Mouse (Mus musculus): ENCODE results near the gene Ero1lb.
A peak's percentile ranks its signal among the peaks of the same experiment; 100 is the strongest.

The Ero1lb gene

GRCm38 (mm10) chr13:12565621-12566390 lies at the start of gene Ero1lb:
TSS of gene Ero1lb (plus strand) at chr13:12565874.
- DNase-seq = peak; percentile 100

GRCm38 (mm10) chr13:12519371-12519770 lies 46.3 kb upstream of the Ero1lb start:
- peak; percentile 77 for DNase-seq

- DNase-seq = peak; percentile 62
These were observed 45.6 kb upstream of the Ero1lb start, which contains the start of gene Edaradd for GRCm38 (mm10) chr13:12519955-12520584. TSS of gene Edaradd (minus strand) at chr13:12520438.

GRCm38 (mm10) chr13:12522346-12522745 lies 43.3 kb upstream of the Ero1lb start:
- DNase-seq = no peak

- DNase-seq = no peak
These were observed 40.0 kb upstream of the Ero1lb start for GRCm38 (mm10) chr13:12525678-12526077.

DNA sequence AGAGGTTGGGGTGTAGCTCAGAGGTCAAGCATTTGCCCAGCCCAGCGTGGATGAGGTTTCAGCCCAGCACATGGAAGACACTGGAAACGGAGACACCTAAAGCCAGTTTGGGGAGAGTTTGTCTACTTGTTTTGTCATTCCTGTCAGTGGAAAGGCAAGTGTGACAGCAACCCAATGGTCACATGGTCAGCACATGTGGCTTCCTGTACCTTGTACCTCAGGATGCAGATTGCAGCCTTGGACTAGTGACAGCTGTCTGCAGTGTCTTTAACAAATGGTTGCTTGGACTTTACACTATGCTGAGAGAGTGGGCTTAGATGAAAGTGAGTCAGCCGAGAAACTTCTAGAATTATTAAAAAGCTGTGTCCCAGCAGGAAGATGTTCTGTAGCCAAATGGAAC lies 31.0 kb upstream of the Ero1lb start:
- DNase-seq = no peak

GRCm38 (mm10) chr13:12537971-12538370 lies 27.7 kb upstream of the Ero1lb start:
- peak; percentile 82 for DNase-seq

DNA sequence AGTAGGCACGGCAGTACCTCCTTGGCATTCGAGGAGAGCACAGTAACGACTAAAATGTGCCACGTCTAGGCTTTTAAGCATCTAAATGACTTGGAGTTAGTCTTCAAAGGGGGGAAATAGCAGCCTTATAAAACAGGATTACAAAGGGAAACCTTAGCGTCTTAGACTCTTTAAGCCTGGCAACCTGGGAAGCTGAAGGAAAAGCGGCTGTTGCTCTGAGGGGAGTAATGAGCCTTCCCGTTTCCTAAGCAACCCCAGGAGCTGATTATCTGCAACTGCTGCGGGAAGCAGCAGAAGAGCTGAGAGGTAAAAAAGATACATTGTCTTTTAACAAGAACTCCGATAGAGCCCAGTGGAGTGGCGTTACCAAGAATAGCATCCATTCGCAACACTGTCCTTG lies 26.0 kb upstream of the Ero1lb start:
- no peak for DNase-seq

DNA sequence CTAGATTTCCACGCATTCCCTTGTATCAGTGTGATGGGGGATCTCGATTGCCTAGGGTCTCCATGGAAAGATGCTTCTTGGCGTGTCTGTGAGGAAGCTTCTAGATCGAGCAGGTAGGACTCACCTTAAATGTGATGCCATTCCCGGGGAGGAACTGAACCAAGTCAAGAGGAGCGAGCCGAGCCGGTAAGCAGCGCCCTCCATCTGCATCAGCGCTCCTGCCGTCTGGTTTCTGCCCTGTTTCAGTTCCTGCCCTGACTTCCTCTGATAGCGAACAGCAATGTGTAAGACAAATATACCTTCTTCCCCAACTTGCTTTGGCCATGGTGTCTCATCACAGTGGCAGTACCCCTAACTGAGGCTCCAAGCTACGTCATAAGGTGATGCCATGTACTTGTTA lies 25.6 kb upstream of the Ero1lb start:
- no peak for DNase-seq

DNA sequence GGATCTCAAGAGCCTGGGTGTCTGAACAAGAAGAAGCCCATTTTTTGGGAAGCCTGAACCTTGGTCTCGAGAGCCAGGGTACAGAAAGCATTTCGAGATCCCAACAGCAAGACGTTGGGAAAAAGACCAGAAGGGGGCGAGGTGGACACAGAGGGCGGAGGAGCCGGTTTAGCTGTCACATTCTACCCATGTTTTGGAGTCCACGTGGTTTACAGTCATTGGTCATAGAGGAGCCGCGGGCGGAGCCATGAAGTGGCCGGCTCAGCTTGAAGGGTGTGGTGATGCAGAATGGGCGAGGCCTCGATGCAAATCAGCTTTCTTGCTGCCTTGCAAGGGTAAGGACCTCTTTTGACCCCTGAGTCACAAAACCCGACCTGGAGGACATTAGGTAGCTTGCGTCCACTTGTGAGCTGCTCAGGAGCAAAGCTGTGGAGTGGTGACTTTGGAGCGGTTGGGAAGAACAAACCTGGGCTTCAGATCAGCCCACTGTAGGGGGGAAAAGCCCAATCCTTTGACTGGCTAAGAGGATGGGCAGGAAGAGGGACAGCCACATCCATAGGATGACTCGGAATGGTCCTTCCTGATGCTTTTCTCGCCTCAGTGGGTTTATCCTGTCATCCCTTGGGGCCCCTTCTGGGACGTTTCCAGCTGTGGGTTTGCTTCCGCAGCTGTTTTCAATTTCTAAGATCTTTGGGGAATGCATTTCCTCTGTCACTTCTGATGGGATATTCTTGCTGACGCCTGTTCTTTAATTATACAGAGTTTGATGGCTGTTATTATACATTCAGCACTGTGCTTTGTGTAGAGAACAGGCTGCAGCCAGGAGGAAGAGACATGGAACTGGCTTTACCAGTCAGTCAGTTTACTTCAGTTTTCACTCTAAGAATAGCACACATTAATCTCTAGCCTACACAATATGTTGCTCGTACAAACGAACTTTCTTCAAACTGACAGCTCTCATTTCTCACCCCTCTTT lies 23.4 kb upstream of the Ero1lb start:
- DNase-seq = peak; percentile 46

DNA sequence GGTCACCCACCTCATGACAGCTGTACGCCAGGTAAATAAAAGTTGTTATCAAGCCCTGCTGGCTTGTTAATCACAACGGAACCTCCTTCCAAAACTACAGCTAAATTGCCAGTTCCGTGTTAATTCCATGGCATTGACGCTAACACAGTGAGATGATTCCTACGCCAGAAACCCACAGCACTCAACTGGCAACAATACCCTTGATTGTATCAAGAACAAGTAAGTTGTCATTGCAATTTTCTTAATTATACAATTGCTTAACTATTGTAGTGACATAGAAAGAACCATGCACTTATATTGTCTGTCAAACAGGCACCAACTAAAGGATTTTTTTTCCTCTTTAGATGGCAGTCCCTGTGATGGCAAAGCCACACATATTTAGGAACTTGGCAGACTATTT lies 22.4 kb upstream of the Ero1lb start:
- DNase-seq = no peak

DNA sequence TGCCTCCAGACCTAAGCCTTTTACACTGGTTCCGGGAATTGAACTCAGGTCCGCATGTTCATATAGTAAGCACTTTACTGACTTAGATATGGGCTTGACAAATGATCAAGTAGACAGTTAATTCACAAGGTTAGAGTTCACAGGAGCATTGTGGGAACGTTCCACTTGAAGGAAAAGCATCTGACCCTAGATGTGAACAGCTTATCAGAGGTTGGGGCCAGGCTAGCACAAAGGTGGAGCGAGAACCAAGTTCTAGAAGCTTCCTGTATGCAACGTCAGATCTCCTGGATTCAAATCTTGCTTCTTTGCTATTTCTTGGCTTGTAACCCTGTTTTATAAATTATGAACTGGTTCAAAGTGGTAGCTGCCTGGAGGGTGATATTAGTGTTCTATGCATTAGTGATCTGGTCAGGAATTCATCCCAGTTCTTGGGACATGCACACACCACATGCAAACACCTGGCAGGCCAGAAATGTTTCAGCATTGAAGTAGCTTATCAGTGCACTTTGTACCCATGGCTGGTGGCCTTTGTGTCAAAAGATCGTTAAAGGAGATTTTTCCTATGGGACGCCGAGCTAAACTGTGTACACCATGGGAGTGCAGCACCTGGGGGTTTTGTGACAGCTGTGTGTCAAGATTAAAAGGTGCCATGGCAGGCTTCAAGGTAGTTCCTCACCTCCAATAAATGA lies 21.6 kb upstream of the Ero1lb start:
- DNase-seq = no peak

- no peak for DNase-seq
These were observed 11.5 kb upstream of the Ero1lb start for GRCm38 (mm10) chr13:12554211-12554610.

- DNase-seq = no peak
These were observed 6.6 kb upstream of the Ero1lb start for GRCm38 (mm10) chr13:12559044-12559443.

DNA sequence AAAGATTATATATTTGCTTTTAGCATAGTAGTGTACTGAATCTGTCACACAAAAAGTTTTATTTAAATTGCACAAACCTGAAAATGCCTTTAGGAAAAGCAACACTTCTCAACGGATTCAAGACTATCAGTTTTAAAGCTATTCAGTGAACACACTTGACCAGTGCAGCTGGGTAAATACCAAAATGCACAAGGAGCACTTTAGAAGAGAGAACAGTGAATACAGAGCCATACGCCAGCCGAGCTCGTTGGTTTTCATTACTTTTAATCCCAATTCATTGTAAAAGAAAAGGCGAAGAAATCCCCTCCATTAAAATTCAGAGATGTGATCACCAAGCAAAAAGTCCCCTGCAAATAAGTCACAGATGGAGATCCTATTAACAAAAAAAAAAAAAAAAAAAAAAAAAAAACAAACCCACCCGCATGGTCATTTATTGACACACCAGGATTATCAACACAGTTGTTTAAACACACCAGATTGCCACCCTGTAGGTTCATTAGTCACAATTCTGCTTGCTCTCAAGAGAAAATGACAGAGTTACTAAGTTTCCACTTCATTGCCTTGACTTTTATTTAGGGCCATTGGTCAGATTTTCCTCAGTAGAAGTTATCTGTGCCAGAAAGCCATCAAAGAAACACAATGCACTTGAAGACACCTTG lies 6.1 kb upstream of the Ero1lb start:
- DNase-seq = no peak

DNA sequence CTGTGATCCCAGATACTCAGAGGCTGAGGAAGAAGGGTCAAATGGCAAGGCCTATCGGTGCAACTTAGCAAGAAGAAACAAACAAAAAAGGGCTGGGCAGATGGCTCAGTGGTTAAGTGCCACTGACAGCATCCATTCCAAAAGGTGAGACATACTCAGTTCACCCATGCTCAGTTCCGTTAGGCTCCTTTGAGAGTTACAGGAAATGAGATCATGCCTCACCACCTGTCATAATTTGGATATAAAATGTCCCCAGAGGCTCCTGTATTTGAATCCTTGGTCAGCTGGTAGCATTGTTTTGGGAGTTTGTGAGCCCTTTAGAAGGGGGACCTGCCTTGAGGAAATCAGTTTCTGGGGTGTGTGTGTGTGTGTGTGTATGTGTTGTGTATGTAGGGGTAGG lies 3.9 kb upstream of the Ero1lb start:
- DNase-seq = no peak

DNA sequence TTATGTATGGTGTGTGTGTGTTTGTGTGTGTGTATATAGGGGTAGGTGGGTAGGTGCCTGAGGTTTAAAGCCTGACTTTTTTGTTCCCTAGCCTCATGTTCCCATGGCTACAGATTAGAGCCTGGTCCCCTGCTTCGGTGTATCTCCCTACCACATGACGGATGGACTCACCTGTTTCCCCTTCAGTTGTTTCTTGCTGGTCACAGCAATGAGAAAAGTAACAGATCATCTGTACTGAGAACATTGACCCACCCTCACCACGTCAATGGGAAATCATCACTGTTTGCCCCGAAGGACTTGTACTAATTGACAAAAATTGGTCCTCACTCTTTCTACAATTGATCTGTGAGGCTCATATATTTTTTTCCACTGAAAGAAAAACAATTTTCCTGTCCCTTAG lies 3.4 kb upstream of the Ero1lb start:
- no peak for DNase-seq

- DNase-seq = no peak
These were observed 2.3 kb downstream of the Ero1lb start for GRCm38 (mm10) chr13:12567936-12568335.

GRCm38 (mm10) chr13:12568597-12569469 lies 3.2 kb downstream of the Ero1lb start:
- DNase-seq = no peak

DNA sequence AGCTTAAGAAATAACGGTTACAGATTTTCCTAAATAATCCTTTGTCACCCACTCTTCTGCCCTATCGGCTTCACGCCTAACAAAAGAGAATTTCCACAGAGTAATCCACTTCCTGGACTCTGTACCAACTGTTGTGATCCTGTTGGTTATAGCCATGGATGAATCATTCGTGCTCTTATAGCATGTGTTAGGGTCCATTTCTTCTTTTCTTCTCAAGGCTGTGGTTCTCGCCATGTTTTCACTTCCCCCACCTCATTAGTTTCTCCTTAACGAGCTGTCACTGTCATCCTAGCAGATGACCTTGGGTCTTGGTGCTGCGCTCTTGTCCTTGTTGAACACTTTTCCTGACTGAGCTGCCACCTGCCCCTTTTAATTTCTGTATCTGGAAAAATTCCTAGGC lies 4.1 kb downstream of the Ero1lb start:
- no peak for DNase-seq

DNA sequence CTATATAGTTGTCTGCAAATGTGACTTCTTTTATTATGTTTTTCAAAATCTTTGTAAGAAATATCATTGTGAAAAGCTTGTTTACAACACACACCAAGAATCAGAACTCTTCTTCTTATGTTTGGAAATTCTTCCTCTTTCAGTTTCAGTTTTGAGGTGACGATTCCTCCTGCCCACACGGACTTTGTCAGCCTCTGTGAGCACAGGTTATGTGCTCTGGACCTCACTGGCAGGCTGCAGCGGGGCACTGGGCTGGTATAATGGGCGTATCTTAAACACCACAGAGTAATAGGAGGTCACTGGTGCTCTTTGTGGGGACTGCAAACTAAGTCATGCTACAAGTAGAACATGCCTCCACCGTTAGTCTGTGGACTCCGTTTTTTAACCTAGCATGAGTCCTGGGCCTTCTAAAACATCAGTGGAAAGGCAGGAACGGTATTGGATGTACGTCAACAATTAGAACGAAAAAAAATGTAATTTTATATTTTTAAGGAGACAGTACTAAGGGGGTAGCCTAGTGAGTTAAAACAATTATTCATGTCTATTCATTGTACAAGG lies 9.4 kb downstream of the Ero1lb start:
- DNase-seq = peak; percentile 51

Data from thymus, postnatal 14 days (tissue).